Mouse (Mus musculus) ZHBTc4 (cell line): ENCODE measurements at regions not wholly inside any gene's neighbourhood (a gene's known extent, or its start where the extent isn't known, plus 50 kb on each side); places are given as distances from the start of the nearest gene placed in this dataset.
"Not testable (repeated sequence)": the region's sequence is repeated elsewhere in the genome, so short reads cannot be mapped to it uniquely, and the experiment has no call there.

Experiments
- DNase-seq: peaks from one replicate; pipeline ENCODE4 v3.0.0-alpha.2; 2011; ENCODE audit warnings: low read depth, low spot score

- no peak for DNase-seq
Observed at GRCm38 (mm10) chr10:14333344-14333743, 212.1 kb downstream of the Adgrg6 start.

GRCm38 (mm10) chr10:14332688-14333117, 212.8 kb downstream of the Adgrg6 start:
- DNase-seq: peak; percentile 14

- DNase-seq: no peak
Observed at GRCm38 (mm10) chr10:14328846-14329245, 216.6 kb downstream of the Adgrg6 start.

GRCm38 (mm10) chr10:14326229-14326628, 219.2 kb downstream of the Adgrg6 start:
- DNase-seq: no peak

- peak; percentile 68 for DNase-seq
Observed at GRCm38 (mm10) chr10:14321503-14321902, 224.0 kb downstream of the Adgrg6 start.

GRCm38 (mm10) chr10:14315232-14315631, 230.2 kb downstream of the Adgrg6 start:
- no peak for DNase-seq

- DNase-seq: no peak
Observed at GRCm38 (mm10) chr10:14314607-14315006, 230.9 kb downstream of the Adgrg6 start.

- no peak for DNase-seq
Observed at GRCm38 (mm10) chr10:14314004-14314581, 231.4 kb downstream of the Adgrg6 start.

GRCm38 (mm10) chr10:14312959-14313358, 232.5 kb downstream of the Adgrg6 start:
- no peak for DNase-seq

- DNase-seq: no peak
Observed at GRCm38 (mm10) chr10:14311962-14312361, 233.5 kb downstream of the Adgrg6 start.

- no peak for DNase-seq
Observed at GRCm38 (mm10) chr10:14306811-14307210, 238.6 kb downstream of the Adgrg6 start.

- no peak for DNase-seq
Observed at GRCm38 (mm10) chr10:14303476-14303875, 242.0 kb downstream of the Adgrg6 start.

GRCm38 (mm10) chr10:14296147-14296546, 249.3 kb downstream of the Adgrg6 start:
- DNase-seq: no peak

- DNase-seq: not testable (repeated sequence)
Observed at GRCm38 (mm10) chr10:14292701-14293100, 252.8 kb downstream of the Adgrg6 start.

GRCm38 (mm10) chr10:14287551-14287950, 257.9 kb downstream of the Adgrg6 start:
- peak; percentile 53 for DNase-seq

GRCm38 (mm10) chr10:14276631-14277030, 268.8 kb downstream of the Adgrg6 start:
- DNase-seq: no peak

- DNase-seq: no peak
Observed at GRCm38 (mm10) chr10:14275477-14275876, 270.0 kb downstream of the Adgrg6 start.

GRCm38 (mm10) chr10:14270008-14270407, 275.5 kb downstream of the Adgrg6 start:
- peak; percentile 68 for DNase-seq

- no peak for DNase-seq
Observed at GRCm38 (mm10) chr10:14267641-14268040, 277.8 kb downstream of the Adgrg6 start.

- no peak for DNase-seq
Observed at GRCm38 (mm10) chr10:14239670-14240069, 273.8 kb downstream of the Hivep2 start.

GRCm38 (mm10) chr10:14234896-14235604, 269.2 kb downstream of the Hivep2 start:
- DNase-seq: no peak

GRCm38 (mm10) chr10:14234005-14234602, 268.2 kb downstream of the Hivep2 start:
- DNase-seq: no peak

- no peak for DNase-seq
Observed at GRCm38 (mm10) chr10:14233335-14233734, 267.5 kb downstream of the Hivep2 start.
